Mouse (Mus musculus): ENCODE measurements at regions not wholly inside any gene's neighbourhood (a gene's known extent, or its start where the extent isn't known, plus 50 kb on each side); places are given as distances from the start of the nearest gene placed in this dataset.

DNA sequence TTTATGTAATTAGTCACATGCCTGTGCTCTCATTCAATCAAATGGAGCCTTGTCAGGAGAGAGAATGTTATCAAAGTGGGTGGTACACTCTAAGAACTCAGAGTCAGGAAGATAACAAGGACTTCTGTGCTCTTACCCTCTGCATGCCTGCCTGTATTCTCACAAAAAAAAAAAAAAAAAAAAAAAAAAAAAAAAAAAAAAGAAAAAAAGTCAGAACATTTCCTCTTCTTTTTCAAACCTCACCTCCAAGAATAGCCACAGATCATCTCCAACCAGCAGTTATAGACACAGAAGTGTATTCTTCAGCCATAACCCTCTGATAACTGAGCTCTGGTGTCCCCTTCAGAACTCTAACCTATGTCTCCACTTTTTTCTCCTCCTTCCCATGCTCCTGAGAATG, 77.5 kb downstream of the Abo start:
- no peak for ATAC-seq

DNA sequence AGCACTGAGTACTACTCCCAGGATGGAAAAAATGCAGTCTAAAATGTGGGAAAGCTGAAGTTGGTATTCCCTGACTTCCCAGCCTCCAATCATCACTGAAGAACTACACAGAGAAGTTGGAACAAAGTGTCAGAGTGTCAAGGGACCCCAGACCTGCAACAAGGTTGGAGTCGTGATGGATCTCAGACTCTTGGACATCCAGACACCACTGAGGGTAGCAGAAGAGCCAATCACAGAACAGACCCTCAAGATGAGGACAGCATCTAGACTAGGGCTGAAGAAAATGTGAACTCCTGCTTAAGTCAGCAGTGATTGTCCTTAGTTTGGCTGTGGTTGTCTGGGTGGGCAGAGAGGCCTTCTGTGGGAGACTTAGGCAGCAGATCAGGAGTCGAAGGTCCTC, 87.8 kb downstream of the Abo start:
- ATAC-seq = no peak

GRCm38 (mm10) chr2:26753357-26753756, 82.3 kb upstream of the Lcn4 start:
- ATAC-seq = peak; percentile 49

DNA sequence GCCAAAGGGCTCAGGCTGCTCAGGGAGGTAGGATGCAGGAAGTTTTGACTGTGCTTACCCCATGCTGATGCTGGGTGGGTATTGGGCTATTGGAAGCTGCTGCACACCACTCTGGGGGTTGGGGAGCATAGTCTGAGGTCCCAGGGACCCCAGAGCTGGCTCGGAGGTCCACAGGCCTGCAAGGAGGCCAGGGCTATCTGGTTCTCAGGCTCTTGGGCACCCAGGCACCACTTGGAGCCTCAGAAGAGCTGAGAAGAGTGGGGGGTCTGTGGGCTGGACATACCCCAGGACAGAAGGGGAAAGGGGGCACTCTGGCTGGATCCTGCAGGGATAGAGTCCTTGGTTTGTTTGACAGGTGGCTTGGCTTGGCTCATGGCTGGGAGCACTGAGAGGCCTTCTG, 80.8 kb upstream of the Lcn4 start:
- no peak for ATAC-seq

DNA sequence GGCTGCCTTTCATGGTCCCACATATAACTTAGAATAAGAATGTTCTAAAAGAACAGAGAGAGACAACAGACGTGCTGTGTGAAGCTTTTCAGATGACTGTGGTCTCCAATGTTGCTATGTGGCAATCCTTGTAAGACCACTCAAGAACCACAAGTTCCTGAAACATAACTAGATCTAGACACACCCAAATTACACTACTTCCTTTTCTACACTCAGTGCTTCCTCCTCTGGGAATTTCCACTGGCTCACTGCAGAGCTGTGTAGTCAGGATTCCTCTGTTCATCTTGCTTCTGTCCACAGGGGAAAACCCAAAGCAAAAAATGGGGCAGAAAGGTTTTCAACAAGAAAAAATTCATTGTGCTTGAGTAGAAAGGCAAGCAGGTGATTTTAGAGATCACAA, 73.3 kb upstream of the Lcn4 start:
- no peak for ATAC-seq

DNA sequence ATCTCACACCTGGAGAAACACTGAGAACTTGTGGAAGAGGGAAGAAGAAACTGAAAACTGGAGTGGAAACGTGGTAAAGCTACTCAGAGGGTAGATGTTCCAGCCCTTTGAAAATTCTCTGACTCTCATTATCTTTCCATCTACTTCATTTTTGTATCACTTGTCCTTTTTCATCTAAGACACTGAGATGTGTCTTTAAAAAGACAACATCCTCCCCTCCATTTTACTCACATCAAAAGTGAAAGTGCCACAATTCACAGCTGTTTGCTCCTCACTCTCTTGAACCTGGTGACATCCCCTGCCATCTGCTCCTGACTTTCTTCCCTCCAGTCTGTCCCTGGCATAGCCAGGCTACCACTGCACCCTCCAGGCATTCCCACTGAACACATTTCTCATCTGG, 67.8 kb upstream of the Lcn4 start:
- ATAC-seq = peak; percentile 61

DNA sequence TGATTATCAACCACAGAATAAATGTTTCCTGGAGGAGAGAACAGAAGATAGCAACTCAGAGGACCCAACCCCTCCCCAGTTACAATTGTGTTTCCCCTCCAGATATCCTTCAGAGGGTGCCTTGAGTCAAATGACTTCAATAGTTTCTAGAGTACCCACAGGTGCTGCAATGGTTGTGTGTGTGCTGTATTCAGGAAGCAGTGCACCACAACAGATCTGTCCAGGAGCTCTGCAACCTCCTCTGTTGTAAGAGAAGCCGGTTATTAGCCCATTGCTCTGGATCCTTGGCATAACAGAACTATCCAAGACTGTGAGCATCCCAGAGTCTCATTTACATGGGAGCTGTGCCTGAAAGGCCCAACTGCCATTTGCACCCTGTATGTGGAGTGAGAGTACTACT, 66.6 kb upstream of the Lcn4 start:
- ATAC-seq = no peak
